Mouse (Mus musculus): ENCODE measurements around the gene Platr17. TPM values are rescaled to one million over a fixed set of nuclear protein-coding genes. Genes with fewer than 3 reads are reported as not detected.
A peak's percentile ranks its signal among the peaks of the same experiment; 100 is the strongest.

Gene Platr17
- polyA plus RNA-seq, 1 experiment from 2014 or later: 0.31 TPM

DNA sequence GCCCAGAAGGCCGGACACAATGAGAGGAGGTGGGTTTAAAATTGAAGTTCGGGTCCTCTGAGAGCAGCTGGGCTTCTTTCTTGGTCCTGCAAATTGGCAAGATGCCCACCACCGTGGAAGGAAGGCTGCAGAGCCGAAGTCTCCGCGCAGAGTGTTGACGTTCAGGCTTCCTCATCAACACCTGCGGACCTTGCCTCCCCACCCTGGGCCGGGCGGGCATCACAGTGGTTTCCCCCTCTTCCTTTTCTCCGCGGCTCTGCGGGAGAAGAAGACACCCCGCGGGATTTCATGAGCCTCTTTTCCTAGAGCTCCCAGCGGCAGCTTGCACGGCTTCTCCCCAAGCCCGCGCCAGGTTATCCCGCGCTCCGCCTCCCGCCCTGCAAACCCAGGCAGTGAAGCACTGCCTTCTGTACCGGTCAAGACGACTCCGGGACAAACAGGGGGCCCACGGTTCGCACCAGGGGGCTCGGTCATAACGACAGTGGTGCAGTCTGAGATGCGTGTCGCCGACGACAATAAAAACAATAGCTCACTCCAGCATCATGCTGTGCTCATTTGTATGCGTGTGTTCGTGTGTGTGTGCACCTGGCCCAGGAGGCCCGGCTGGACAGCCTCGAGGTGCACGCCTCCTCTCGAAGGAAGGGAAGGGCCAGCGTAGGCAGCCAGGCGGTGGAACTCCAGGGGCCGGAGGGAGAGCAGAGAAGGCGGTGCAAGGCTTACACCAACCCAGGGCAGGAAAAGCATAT, 3.6 kb downstream of the Platr17 start:
- peak overlapping the region; percentile 53 for H3K9ac ChIP-seq
- H3K9me3 ChIP-seq: no peaks in the 10 kb centered on the region
- H3K4me1 ChIP-seq: peaks cover 14% of the 10 kb centered on the region
- peak; percentile 3 for ATAC-seq (ENCODE audit: borderline replicate concordance, extremely low read depth, low FRiP score, low TSS enrichment)
- H3K4me3 ChIP-seq: peak overlapping the region; percentile 82
- under 1% methylated on average over 42 of the region's 44 CpGs for WGBS
- peak overlapping the region; percentile 92 for H3K27ac ChIP-seq
- peaks cover 23% of the 10 kb centered on the region for H3K36me3 ChIP-seq
- no peaks in the 10 kb centered on the region for H3K27me3 ChIP-seq
- peak overlapping the region; percentile 92 for H3K4me2 ChIP-seq

DNA sequence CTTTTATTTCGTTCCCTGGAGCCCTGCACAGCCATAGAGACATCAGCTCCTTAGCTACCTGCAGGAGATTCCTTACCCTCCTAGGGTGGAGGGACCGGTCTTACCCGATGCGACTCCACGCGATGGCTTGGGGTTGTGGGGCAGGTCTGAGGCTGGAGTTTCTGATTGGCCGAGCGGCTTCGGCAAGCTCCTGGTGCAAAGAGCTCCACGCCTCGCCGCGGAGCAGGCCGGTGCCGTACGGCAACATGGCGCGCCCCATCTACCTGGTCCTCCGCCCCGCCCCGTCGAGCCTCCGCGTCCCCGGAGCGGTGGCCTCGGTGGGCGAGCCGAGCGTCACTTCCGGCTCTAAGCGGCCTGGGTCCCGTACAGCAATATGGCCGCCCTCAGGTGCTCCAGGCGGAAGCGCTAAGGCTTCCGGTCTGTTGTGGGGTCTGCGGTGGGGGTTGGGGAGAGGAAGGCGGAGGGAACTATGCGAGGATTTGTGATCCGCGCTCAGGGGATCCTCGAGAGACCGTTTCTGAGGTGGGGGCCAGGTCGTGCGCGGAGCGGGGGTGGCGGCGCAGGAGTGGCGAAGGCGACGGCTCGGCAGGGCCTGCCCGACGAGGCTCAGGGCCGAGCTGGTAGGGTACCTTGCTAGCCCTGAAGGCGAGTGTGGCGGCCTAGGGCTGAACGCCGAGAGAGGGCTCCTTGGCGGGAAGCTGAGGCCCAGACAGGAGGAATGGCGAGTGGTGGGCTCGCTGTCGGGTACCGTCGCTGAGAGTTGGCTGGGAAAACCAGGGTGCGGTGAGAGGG, 4.3 kb downstream of the Platr17 start, which contains the start of gene Daxx:
Gene Daxx, plus strand, starts transcription at position 338 of the 792 bp plus-strand sequence.
- peaks cover 19% of the 10 kb centered on the region for H3K4me1 ChIP-seq
- H3K27ac ChIP-seq: peak within 1 kb of the TSS; percentile 92
- peak within 1 kb of the TSS; percentile 86 for H3K9ac ChIP-seq
- no peaks in the 10 kb centered on the region for H3K9me3 ChIP-seq
- peak within 1 kb of the TSS; percentile 92 for H3K4me2 ChIP-seq
- peak within 1 kb of the TSS; percentile 82 for H3K4me3 ChIP-seq
- H3K27me3 ChIP-seq: no peaks in the 10 kb centered on the region
- ATAC-seq (ENCODE audit: borderline replicate concordance, extremely low read depth, low FRiP score, low TSS enrichment): peak; percentile 97
- H3K36me3 ChIP-seq: peaks cover 31% of the 10 kb centered on the region
- under 1% methylated on average over 68 of the region's 68 CpGs for WGBS

DNA sequence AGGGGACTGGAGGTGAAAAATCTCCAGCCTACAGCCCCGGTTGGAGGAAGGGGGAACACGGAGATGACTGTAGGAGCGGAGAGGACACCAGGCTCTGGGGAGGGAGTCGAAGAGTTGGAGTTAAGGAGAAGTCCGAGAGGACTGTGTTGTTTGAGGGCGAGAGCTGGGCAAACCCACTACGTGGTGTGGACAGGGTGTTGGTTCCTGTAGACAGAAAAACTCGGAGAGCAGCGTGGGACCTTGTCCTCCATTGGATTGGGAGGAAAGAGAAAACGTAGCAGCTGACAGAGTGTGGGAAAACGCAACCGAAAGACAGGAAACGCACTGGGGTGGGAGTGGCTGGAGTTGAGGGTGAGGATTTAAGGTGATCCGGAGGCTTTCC, 4.9 kb downstream of the Platr17 start:
- H3K9me3 ChIP-seq: no peaks in the 10 kb centered on the region
- H3K4me2 ChIP-seq: peak overlapping the region; percentile 92
- under 1% methylated on average over 14 of the region's 14 CpGs for WGBS
- peak overlapping the region; percentile 82 for H3K4me3 ChIP-seq
- peaks cover 21% of the 10 kb centered on the region for H3K4me1 ChIP-seq
- no peaks in the 10 kb centered on the region for H3K27me3 ChIP-seq
- H3K9ac ChIP-seq: peak overlapping the region; percentile 86
- H3K27ac ChIP-seq: peak overlapping the region; percentile 92
- ATAC-seq (ENCODE audit: borderline replicate concordance, extremely low read depth, low FRiP score, low TSS enrichment): no peak
- peaks cover 36% of the 10 kb centered on the region for H3K36me3 ChIP-seq

DNA sequence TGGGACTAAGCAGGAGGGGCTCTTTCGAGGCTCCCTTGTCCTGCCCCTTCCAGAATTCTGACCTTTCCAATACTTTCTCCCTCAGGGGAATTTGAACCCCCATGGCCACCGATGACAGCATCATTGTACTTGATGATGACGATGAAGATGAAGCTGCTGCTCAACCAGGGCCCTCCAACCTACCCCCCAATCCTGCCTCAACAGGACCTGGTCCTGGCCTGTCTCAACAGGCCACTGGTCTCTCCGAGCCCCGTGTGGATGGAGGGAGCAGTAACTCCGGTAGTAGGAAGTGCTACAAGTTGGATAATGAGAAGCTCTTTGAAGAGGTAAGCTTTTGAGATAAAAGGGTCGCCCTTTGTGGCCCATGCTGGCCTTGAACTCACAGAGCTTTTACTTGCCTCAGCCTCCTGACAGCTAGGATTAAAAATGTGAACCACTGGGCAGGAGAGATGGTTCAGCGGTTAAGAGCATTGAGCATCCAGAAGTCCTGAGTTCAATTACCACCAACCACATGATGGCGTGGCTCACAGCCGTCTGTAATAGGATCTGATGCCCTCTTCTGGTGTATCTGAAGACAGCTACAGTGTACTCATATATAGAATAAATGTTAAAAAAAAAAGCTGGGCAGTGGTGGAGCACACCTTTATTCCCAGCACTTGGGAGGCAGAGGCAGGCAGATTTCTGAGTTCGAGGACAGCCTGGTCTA, 5.6 kb downstream of the Platr17 start:
- Histone ChIP-seq H3K36me3 (peaks cover 38% of the 10 kb centered on the region), H3K27me3 (no peaks in the 10 kb centered on the region), H3K4me1 (peaks cover 27% of the 10 kb centered on the region), H3K4me3 (peak overlapping the region; percentile 82), H3K4me2 (peak overlapping the region; percentile 92), H3K9me3 (no peaks in the 10 kb centered on the region), H3K9ac (peak overlapping the region; percentile 86), H3K27ac (peak overlapping the region; percentile 92)
- 42% methylated on average over 11 of the region's 11 CpGs for whole genome bisulfite sequencing
- no peak for ATAC-seq (ENCODE audit: borderline replicate concordance, extremely low read depth, low FRiP score, low TSS enrichment)

DNA sequence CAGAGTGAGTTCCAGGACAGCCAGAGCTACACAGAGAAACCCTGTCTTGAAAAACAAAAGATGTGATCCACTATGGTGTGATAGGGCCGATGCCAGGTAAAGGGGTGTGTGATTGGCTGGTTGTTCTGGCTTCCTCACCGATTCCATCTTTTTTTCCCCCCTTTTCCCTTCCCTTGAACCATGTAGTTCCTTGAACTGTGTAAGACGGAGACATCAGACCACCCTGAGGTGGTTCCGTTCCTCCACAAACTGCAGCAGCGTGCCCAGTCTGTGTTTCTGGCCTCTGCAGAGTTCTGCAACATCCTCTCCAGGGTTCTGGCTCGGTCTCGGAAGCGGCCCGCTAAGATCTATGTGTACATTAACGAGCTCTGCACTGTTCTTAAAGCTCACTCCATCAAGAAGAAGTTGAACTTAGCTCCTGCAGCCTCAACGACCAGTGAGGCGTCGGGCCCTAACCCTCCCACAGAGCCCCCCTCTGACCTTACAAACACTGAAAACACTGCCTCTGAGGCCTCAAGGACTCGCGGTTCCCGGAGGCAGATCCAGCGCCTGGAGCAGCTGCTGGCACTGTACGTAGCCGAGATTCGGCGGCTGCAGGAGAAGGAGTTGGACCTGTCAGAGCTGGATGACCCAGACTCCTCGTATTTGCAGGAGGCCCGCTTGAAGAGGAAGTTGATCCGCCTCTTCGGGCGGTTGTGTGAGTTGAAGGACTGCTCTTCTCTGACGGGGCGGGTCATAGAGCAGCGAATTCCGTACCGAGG, 6.3 kb downstream of the Platr17 start:
- Histone ChIP-seq H3K27ac (no peak overlapping the region), H3K4me1 (peaks cover 28% of the 10 kb centered on the region), H3K9me3 (no peaks in the 10 kb centered on the region), H3K36me3 (peaks cover 38% of the 10 kb centered on the region), H3K4me3 (no peak overlapping the region), H3K9ac (no peak overlapping the region), H3K4me2 (no peak overlapping the region), H3K27me3 (no peaks in the 10 kb centered on the region)
- 84% methylated on average over 31 of the region's 31 CpGs for WGBS
- no peak for ATAC-seq (ENCODE audit: borderline replicate concordance, extremely low read depth, low FRiP score, low TSS enrichment)

DNA sequence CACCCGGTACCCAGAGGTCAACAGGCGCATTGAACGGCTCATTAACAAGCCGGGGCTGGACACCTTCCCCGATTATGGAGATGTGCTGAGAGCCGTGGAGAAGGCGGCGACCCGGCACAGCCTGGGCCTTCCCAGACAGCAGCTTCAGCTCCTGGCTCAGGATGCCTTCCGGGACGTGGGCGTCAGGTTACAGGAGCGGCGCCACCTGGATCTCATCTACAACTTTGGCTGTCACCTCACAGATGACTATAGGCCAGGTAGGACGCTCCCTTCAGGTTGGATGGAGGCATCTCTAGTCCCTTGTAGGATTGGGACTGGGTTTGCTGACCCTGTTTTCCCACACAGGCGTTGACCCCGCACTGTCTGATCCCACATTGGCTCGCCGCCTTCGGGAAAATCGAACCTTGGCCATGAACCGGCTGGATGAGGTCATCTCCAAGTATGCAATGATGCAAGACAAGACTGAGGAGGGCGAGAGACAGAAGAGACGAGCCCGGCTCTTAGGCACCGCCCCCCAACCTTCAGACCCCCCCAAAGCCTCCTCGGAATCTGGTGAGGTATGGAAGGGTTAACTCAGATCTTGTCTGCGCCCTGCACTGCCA, 7.0 kb downstream of the Platr17 start:
- Histone ChIP-seq H3K9me3 (no peaks in the 10 kb centered on the region), H3K4me3 (no peak overlapping the region), H3K36me3 (peaks cover 38% of the 10 kb centered on the region), H3K27me3 (no peaks in the 10 kb centered on the region), H3K4me2 (no peak overlapping the region), H3K4me1 (peaks cover 31% of the 10 kb centered on the region), H3K27ac (no peak overlapping the region), H3K9ac (no peak overlapping the region)
- WGBS: 84% methylated on average over 28 of the region's 28 CpGs
- no peak for ATAC-seq (ENCODE audit: borderline replicate concordance, extremely low read depth, low FRiP score, low TSS enrichment)

DNA sequence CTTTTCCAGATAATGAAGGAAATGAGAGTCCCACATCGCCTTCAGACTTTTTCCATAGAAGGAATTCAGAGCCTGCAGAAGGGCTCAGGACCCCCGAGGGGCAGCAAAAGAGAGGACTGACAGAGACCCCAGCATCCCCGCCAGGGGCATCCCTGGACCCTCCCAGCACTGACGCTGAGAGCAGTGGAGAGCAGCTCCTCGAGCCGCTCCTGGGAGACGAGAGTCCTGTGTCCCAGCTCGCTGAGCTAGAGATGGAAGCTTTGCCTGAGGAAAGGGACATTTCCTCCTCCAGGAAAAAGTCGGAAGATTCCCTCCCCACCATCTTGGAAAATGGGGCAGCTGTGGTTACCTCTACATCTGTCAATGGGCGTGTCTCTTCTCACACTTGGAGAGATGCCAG, 8.3 kb downstream of the Platr17 start:
- H3K4me1 ChIP-seq: peaks cover 42% of the 10 kb centered on the region
- H3K9ac ChIP-seq: no peak overlapping the region
- no peak overlapping the region for H3K27ac ChIP-seq
- H3K27me3 ChIP-seq: no peaks in the 10 kb centered on the region
- no peak overlapping the region for H3K4me2 ChIP-seq
- no peaks in the 10 kb centered on the region for H3K9me3 ChIP-seq
- WGBS: 85% methylated on average over 10 of the region's 10 CpGs
- no peak overlapping the region for H3K4me3 ChIP-seq
- ATAC-seq (ENCODE audit: borderline replicate concordance, extremely low read depth, low FRiP score, low TSS enrichment): no peak
- peaks cover 47% of the 10 kb centered on the region for H3K36me3 ChIP-seq

DNA sequence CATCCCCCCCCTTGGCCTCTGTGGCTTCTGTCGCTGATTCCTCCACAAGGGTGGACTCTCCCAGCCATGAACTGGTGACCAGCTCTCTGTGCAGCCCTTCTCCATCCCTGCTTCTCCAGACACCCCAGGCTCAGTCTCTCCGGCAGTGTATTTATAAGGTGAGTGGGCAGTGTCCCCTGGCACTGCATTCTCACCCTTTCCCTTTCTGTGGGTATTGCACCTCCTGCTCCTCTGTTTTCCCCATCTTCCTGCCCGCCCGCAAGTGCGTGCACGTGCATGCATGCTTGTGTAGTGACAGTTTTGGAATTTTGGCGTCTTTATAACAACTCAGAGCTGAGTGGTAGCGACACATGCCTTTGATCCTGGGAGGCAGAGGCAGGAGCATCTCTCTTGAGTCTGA, 9.0 kb downstream of the Platr17 start:
- 91% methylated on average over 8 of the region's 8 CpGs for WGBS
- Histone ChIP-seq H3K27ac (no peak overlapping the region), H3K9ac (no peak overlapping the region), H3K4me1 (peaks cover 49% of the 10 kb centered on the region), H3K27me3 (no peaks in the 10 kb centered on the region), H3K36me3 (peaks cover 47% of the 10 kb centered on the region), H3K4me2 (no peak overlapping the region), H3K4me3 (no peak overlapping the region), H3K9me3 (no peaks in the 10 kb centered on the region)
- no peak for ATAC-seq (ENCODE audit: borderline replicate concordance, extremely low read depth, low FRiP score, low TSS enrichment)

DNA sequence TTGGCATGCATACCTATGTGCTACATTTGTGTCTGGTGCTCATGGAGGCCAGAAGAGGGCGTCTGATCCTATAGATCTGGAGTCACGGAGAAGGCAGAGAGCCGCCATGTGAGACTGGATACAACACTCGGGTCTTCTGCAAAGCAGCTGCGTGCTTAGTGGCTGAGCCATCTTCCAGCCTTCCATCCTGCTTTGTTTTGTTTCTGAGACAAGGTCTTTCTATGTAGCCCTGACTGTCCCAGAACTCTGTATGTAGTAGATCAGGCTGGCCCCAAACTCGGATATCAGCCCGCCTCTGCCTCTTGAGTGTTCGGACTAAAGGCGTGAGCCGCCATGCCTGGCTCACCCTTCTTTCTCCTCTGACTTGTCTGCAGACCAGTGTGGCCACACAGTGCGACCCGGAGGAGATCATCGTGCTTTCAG, 10.0 kb downstream of the Platr17 start:
- WGBS: 67% methylated on average over 13 of the region's 13 CpGs
- Histone ChIP-seq H3K27me3 (no peaks in the 10 kb centered on the region), H3K4me2 (peak overlapping the region; percentile 73), H3K27ac (0 out of 2 replicates have a peak overlapping the region, but pooled peaks have one; percentile 87), H3K4me1 (peaks cover 54% of the 10 kb centered on the region), H3K36me3 (peaks cover 47% of the 10 kb centered on the region), H3K9me3 (no peaks in the 10 kb centered on the region), H3K9ac (no peak overlapping the region), H3K4me3 (peak overlapping the region; percentile 58)
- no peak for ATAC-seq (ENCODE audit: borderline replicate concordance, extremely low read depth, low FRiP score, low TSS enrichment)

DNA sequence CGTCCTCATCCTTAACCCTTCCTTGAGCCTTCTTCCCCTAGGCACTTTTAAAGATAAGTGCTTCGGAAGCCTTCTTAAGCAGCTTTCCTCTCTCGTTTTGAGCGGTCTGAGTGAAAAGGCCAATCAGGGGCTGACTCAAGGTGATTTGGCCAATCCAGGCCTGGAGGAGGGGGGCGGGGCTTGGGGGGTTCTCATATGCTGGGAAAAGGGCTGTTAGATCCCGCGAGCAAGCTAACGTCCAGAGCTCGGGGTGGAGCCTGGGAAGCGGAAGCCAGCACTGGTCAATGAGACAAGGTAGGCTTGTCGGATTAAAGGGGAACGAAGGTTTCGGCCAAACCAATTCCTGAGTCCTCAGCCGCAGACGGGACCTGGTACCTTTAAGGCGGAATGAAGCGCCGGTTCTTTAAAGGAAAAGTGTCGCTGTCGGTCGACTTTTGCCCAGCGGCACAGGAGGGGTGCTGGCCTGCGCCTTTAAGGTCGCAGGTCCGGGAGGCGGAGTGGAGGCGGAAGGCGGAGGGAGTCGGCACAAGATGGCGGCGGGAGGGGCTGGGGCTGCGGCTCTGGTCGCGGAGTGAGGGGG, 10.8 kb downstream of the Platr17 start, which contains the start of the genes Tapbp and Zbtb22:
Gene Tapbp, plus strand, starts transcription at position 229 of the 580 bp plus-strand sequence.
Gene Zbtb22, plus strand, starts transcription at position 234 of the 580 bp plus-strand sequence.
- peak; percentile 91 for ATAC-seq (ENCODE audit: borderline replicate concordance, extremely low read depth, low FRiP score, low TSS enrichment)
- Histone ChIP-seq H3K4me2 (peak within 1 kb of the TSS; percentile 73), H3K4me3 (peak within 1 kb of the TSS; percentile 58), H3K9me3 (no peaks in the 10 kb centered on the region), H3K9ac (peak within 1 kb of the TSS; percentile 57), H3K4me1 (peaks cover 54% of the 10 kb centered on the region), H3K36me3 (peaks cover 47% of the 10 kb centered on the region), H3K27ac (peak within 1 kb of the TSS; percentile 87), H3K27me3 (no peaks in the 10 kb centered on the region)
- WGBS: under 1% methylated on average over 34 of the region's 34 CpGs
